Mouse (Mus musculus): ENCODE data around the gene Serpina1f. TPM values are rescaled to one million over a fixed set of nuclear protein-coding genes. Genes with fewer than 3 reads are reported as not detected.

Gene Serpina1f
- polyA plus RNA-seq, 1 experiment from 2014 or later = 0.18 TPM

DNA sequence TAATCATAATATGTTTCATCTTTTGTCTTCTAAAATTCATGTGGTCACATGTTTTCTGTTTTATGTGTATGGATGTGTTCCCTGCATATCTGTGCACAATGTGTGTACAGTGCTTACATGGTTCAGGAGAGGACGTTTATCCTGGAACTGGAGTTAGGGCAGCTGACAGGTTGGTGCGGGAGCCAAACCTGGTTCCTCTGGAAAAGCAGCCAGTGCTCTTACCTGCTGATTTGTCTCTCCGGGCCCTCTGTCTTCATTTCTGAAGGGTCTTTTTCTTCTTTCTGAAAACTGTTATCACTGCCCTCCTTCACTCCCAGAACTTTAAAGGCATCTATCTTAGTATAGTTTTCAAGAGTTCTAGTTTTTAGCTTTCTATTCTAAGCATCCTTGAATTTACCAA is 51.5 kb downstream of the Serpina1f start:
- Histone ChIP-seq H3K36me3 (ENCODE audit: control insufficient read depth, insufficient read depth) (no peaks in the 10 kb centered on the region), H3K4me2 (replicated peaks; ENCODE audit: low read depth) (no peak overlapping the region), H3K4me1 (replicated peaks; ENCODE audit: control insufficient read depth, insufficient read depth, low read length) (no peaks in the 10 kb centered on the region), H3K9me3 (ENCODE audit: control insufficient read depth) (no peaks in the 10 kb centered on the region), H3K9ac (ENCODE audit: low read depth, low read length) (no peak overlapping the region), H3K4me3 (ENCODE audit: low read depth, low read length) (no peak overlapping the region), H3K27me3 (replicated peaks; ENCODE audit: control insufficient read depth, insufficient read depth, low read length) (no peaks in the 10 kb centered on the region), H3K27ac (ENCODE audit: low read depth, low read length) (no peak overlapping the region)
- no peak for TF ChIP-seq CTCF (IDR thresholded peaks at IDR 0.05; ENCODE audit: low read depth)
- ATAC-seq = no peak
- WGBS = 82% methylated on average over 3 of the region's 3 CpGs

DNA sequence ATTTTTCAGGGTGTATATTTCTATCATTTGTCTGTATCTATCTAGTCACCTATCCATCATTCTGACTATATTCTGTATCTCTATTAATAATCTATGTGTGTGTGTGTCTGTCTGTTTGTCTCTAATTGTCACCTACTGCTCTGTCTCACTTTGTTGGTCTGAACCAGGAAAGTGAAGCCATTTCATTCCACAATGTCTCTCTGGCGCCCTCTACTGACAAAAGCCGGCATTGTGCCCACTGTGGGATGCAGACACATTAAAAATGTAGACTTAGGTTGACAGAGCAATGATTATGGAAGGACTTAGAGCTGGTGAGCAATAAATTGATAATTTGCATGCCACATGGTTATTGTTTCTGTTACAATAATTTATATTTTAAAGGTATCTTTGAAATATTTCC is 52.0 kb downstream of the Serpina1f start:
- ATAC-seq = no peak
- H3K27me3 ChIP-seq (replicated peaks; ENCODE audit: control insufficient read depth, insufficient read depth, low read length) = no peaks in the 10 kb centered on the region
- H3K9me3 ChIP-seq (ENCODE audit: control insufficient read depth) = no peaks in the 10 kb centered on the region
- whole genome bisulfite sequencing = 0% methylated on average over 2 of the region's 2 CpGs
- no peak overlapping the region for H3K9ac ChIP-seq (ENCODE audit: low read depth, low read length)
- H3K36me3 ChIP-seq (ENCODE audit: control insufficient read depth, insufficient read depth) = no peaks in the 10 kb centered on the region
- no peaks in the 10 kb centered on the region for H3K4me1 ChIP-seq (replicated peaks; ENCODE audit: control insufficient read depth, insufficient read depth, low read length)
- no peak overlapping the region for H3K4me3 ChIP-seq (ENCODE audit: low read depth, low read length)
- peak; percentile 96 for TF ChIP-seq CTCF (IDR thresholded peaks at IDR 0.05; ENCODE audit: low read depth)
- H3K27ac ChIP-seq (ENCODE audit: low read depth, low read length) = no peak overlapping the region
- no peak overlapping the region for H3K4me2 ChIP-seq (replicated peaks; ENCODE audit: low read depth)

Other genes with a start within 250 kb of the Serpina1f start
- gene Ifi27l2b, start 238.3 kb downstream of the Serpina1f start, polyA plus RNA-seq (2015; fragmentation: Nextera tagmentation; extraction: Ambion mirVana) = 505 and 529 TPM in 2 replicates
- gene Ppp4r4, start 163.2 kb downstream of the Serpina1f start, polyA plus RNA-seq (2015; fragmentation: Nextera tagmentation; extraction: Ambion mirVana) = 0.56 and 0.65 TPM in 2 replicates
- 0.10 and 0.21 TPM in 2 replicates for gene Serpina10, start 64.1 kb downstream of the Serpina1f start, polyA plus RNA-seq (2015; fragmentation: Nextera tagmentation; extraction: Ambion mirVana)
- gene Serpina6, start 38.3 kb downstream of the Serpina1f start, polyA plus RNA-seq (2015; fragmentation: Nextera tagmentation; extraction: Ambion mirVana) = 0.21 TPM in 1 of 2 replicates, not detected in the other
- not detected in 2 replicates for gene Serpina16, start 19.4 kb downstream of the Serpina1f start, polyA plus RNA-seq (2015; fragmentation: Nextera tagmentation; extraction: Ambion mirVana)
- gene Serpina1d, start 78.1 kb upstream of the Serpina1f start, polyA plus RNA-seq (2015; fragmentation: Nextera tagmentation; extraction: Ambion mirVana) = 6.6 and 6.9 TPM in 2 replicates
- 34.2 and 45.6 TPM in 2 replicates for gene Serpina1b, start 134.8 kb upstream of the Serpina1f start, polyA plus RNA-seq (2015; fragmentation: Nextera tagmentation; extraction: Ambion mirVana)
- 67.1 and 71.2 TPM in 2 replicates for gene Serpina1a, start 168.0 kb upstream of the Serpina1f start, polyA plus RNA-seq (2015; fragmentation: Nextera tagmentation; extraction: Ambion mirVana)
- gene Serpina1c, start 209.4 kb upstream of the Serpina1f start, polyA plus RNA-seq (2015; fragmentation: Nextera tagmentation; extraction: Ambion mirVana) = 7.9 and 9.9 TPM in 2 replicates

Data from intestine, postnatal 0 days (tissue).